Mouse (Mus musculus): ENCODE measurements at regions not wholly inside any gene's neighbourhood (a gene's known extent, or its start where the extent isn't known, plus 50 kb on each side); places are given as distances from the start of the nearest gene placed in this dataset.
A peak's percentile ranks its signal among the peaks of the same experiment; 100 is the strongest.

DNA sequence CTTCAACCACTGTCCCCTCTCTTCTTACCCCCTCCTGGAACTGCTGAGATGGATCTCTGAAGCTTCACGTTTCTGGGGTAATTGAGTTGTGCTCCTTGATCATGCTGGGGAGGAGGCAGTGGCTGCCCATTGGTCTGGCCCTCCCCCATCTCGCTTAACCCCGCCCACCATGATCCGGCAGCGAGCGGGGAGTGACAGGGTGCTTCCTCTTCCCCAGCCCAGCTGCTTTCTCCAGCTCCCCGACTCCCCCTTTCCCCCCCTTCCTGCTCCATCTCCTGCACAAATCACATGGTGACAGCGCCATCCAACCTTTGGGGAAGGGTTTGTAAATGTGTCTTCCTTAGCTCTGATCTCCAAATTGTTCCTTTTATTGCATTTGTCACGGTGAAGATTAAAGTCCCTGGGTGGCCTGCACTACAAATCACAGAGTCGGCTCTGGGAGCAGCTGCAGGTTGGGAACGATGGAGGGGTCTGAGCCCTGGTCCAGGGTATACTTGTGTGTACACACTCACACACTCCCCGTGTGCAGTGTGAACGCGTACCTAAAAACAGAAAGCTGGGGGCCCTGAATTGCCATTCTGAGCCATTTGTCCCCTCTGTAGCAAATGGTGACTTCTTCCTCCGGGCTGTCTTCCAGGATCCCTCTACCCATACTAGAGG, 52.5 kb upstream of the Btrc start:
- H3K9ac ChIP-seq (ENCODE audit: insufficient read depth, low read depth, low read length, poor library complexity, severe bottlenecking), result no peak overlapping the region
- H3K36me3 ChIP-seq (ENCODE audit: control insufficient read depth, insufficient read depth, low read length, poor library complexity, severe bottlenecking), result no peaks in the 10 kb centered on the region
- H3K9me3 ChIP-seq (ENCODE audit: control insufficient read depth, insufficient read depth, low read depth, low read length), result no peaks in the 10 kb centered on the region
- H3K4me1 ChIP-seq (ENCODE audit: control insufficient read depth in 2 of 2, insufficient read depth in 2 of 2, low read length in 2 of 2, poor library complexity in 1 of 2), result peaks cover 2 to 10% of the 10 kb centered on the region in 2 experiments; a peak in 3 of 4 replicates
- no peak overlapping the region for H3K27ac ChIP-seq (ENCODE audit: insufficient read depth, low read depth, low read length, poor library complexity, severe bottlenecking)
- TF ChIP-seq CHD2 (IDR thresholded peaks at IDR 0.05; ENCODE audit: low read depth, low read length) (no peak), HCFC1 (IDR thresholded peaks at IDR 0.05; ENCODE audit: borderline replicate concordance, insufficient read depth, low read length) (no peak), ZNF384 (IDR thresholded peaks at IDR 0.05; ENCODE audit: low read depth, low read length) (no peak), MAFK (IDR thresholded peaks at IDR 0.05; ENCODE audit: insufficient read depth, low read depth, low read length) (no peak), ZC3H11A (IDR thresholded peaks at IDR 0.05; ENCODE audit: borderline replicate concordance, low read depth, low read length) (no peak)
- H3K4me3 ChIP-seq (ENCODE audit: insufficient read depth in 1 of 2, low read depth in 1 of 2, low read length in 2 of 2, poor library complexity in 1 of 2, severe bottlenecking in 1 of 2), result peak overlapping the region in 1 of 2 experiments; percentile 14; a peak in 2 of 4 replicates
- in situ Hi-C loops (cut with MboI; ENCODE audit: low sequenced_read_pairs in 2 of 2, unreplicated experiment in 2 of 2), result no loop called here
- no peak for DNase-seq (ENCODE audit: low read depth, low spot score)

GRCm38 (mm10) chr19:45311831-45312537, 51.5 kb upstream of the Btrc start:
- Histone ChIP-seq H3K27ac (ENCODE audit: insufficient read depth, low read depth, low read length, poor library complexity, severe bottlenecking) (no peak overlapping the region), H3K9ac (ENCODE audit: insufficient read depth, low read depth, low read length, poor library complexity, severe bottlenecking) (no peak overlapping the region), H3K4me1 (ENCODE audit: control insufficient read depth in 2 of 2, insufficient read depth in 2 of 2, low read length in 2 of 2, poor library complexity in 1 of 2) (peaks cover 2 to 10% of the 10 kb centered on the region in 2 experiments; a peak in 3 of 4 replicates), H3K36me3 (ENCODE audit: control insufficient read depth, insufficient read depth, low read length, poor library complexity, severe bottlenecking) (no peaks in the 10 kb centered on the region), H3K4me3 (ENCODE audit: insufficient read depth in 1 of 2, low read depth in 1 of 2, low read length in 2 of 2, poor library complexity in 1 of 2, severe bottlenecking in 1 of 2) (no peak overlapping the region), H3K9me3 (ENCODE audit: control insufficient read depth, insufficient read depth, low read depth, low read length) (no peaks in the 10 kb centered on the region)
- TF ChIP-seq HCFC1 (IDR thresholded peaks at IDR 0.05; ENCODE audit: borderline replicate concordance, insufficient read depth, low read length), result no peak
- no peak for TF ChIP-seq MAFK (IDR thresholded peaks at IDR 0.05; ENCODE audit: insufficient read depth, low read depth, low read length)
- TF ChIP-seq ZNF384 (IDR thresholded peaks at IDR 0.05; ENCODE audit: low read depth, low read length), result no peak
- TF ChIP-seq CHD2 (IDR thresholded peaks at IDR 0.05; ENCODE audit: low read depth, low read length), result no peak
- TF ChIP-seq ZC3H11A (IDR thresholded peaks at IDR 0.05; ENCODE audit: borderline replicate concordance, low read depth, low read length), result no peak
- in situ Hi-C loops (cut with MboI; ENCODE audit: low sequenced_read_pairs in 2 of 2, unreplicated experiment in 2 of 2), result no loop called here
- DNase-seq (ENCODE audit: low read depth, low spot score), result no peak

DNA sequence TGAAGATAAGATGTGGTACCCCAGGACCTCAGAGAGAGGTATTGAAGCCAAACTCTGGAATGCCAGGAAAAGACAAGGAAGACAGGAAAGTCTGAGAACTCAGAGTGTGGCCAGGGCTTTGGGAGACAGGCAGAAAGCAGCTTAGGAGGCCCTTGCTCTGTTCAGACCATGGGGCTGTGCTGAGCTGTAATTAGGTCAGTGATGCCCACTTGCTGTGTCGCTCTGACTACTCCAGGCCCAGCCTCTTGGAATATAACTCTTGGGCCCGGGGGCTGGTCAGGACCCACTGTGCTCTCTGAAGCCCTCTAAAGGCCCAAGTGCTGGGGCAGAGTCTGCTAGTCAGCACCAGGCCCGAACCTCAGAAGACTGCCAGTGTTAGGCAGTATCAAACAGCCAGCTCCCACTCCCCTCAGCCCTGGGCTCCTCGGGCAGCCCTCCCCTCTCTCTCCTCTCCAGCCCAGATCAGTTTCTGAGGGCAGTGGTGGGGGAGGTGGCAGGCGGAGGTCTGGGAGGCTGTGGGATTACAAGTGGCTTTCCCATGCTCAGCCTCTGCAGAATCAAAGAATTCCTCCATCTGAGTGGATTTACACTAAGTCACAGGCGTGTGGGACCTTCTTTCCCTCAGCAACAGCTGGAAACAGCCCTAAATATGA, 50.7 kb upstream of the Btrc start:
- TF ChIP-seq MAFK (IDR thresholded peaks at IDR 0.05; ENCODE audit: insufficient read depth, low read depth, low read length) (no peak), ZNF384 (IDR thresholded peaks at IDR 0.05; ENCODE audit: low read depth, low read length) (no peak), CHD2 (IDR thresholded peaks at IDR 0.05; ENCODE audit: low read depth, low read length) (no peak), ZC3H11A (IDR thresholded peaks at IDR 0.05; ENCODE audit: borderline replicate concordance, low read depth, low read length) (no peak), HCFC1 (IDR thresholded peaks at IDR 0.05; ENCODE audit: borderline replicate concordance, insufficient read depth, low read length) (no peak)
- H3K9ac ChIP-seq (ENCODE audit: insufficient read depth, low read depth, low read length, poor library complexity, severe bottlenecking), result no peak overlapping the region
- H3K27ac ChIP-seq (ENCODE audit: insufficient read depth, low read depth, low read length, poor library complexity, severe bottlenecking), result peak overlapping the region; percentile 3; the same call in 1 of the 2 replicates
- no peak for DNase-seq (ENCODE audit: low read depth, low spot score)
- in situ Hi-C loops (cut with MboI; ENCODE audit: low sequenced_read_pairs in 2 of 2, unreplicated experiment in 2 of 2), result no loop called here
- no peaks in the 10 kb centered on the region for H3K36me3 ChIP-seq (ENCODE audit: control insufficient read depth, insufficient read depth, low read length, poor library complexity, severe bottlenecking)
- no peaks in the 10 kb centered on the region for H3K9me3 ChIP-seq (ENCODE audit: control insufficient read depth, insufficient read depth, low read depth, low read length)
- H3K4me3 ChIP-seq (ENCODE audit: insufficient read depth in 1 of 2, low read depth in 1 of 2, low read length in 2 of 2, poor library complexity in 1 of 2, severe bottlenecking in 1 of 2), result no peak overlapping the region
- peaks cover 2 to 13% of the 10 kb centered on the region in 2 experiments; a peak in 3 of 4 replicates for H3K4me1 ChIP-seq (ENCODE audit: control insufficient read depth in 2 of 2, insufficient read depth in 2 of 2, low read length in 2 of 2, poor library complexity in 1 of 2)
